Mouse (Mus musculus) G1E (cell line): ENCODE data around the gene Gucy2e.

Source experiments
- CTCF ChIP-seq: IDR thresholded peaks from 2 replicates; pipeline ENCODE4 v1.5.1; 2012; ENCODE audit warnings: low read depth, low read length, inconsistent platforms, mixed read lengths
- GATA1 ChIP-seq: IDR thresholded peaks from 2 replicates; pipeline ENCODE4 v1.6.1; 2012; ENCODE audit warnings: borderline replicate concordance, low read length, inconsistent platforms, mixed read lengths
- GATA2 ChIP-seq: IDR thresholded peaks from 2 replicates; pipeline ENCODE4 v1.6.1; 2012; ENCODE audit warnings: low read depth, low read length, inconsistent platforms, borderline replicate concordance
- POLR2AphosphoS5 ChIP-seq: IDR thresholded peaks from 2 replicates; pipeline ENCODE4 v1.6.1; 2012; ENCODE audit warnings: low read depth, low read length, inconsistent platforms; ENCODE audit not compliant: insufficient replicate concordance
- TAL1 ChIP-seq: conservative IDR thresholded peaks from 2 replicates; pipeline ENCODE4 v1.6.1; 2012; ENCODE audit warnings: low read depth, low read length, inconsistent platforms, mixed read lengths

DNA sequence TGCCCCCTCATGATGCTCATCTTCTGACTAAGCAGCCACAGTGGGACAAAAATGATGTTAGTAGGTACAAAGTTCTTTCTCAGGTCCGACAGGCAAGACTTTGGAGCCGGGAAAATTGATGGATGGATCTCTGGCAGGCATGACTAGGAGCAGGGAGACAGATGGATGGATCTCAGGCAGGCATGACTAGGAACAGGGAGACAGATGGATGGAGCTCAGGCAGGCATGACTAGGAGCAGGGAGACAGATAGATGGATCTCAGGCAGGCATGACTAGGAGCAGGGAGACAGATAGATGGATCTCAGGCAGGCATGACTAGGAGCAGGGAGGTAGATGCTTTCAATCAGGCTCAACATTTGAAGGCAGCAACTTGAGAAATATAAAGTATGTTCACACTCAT lies 25.4 kb downstream of the Gucy2e start:
- TF ChIP-seq POLR2AphosphoS5 (no peak), CTCF (no peak), GATA1 (no peak), TAL1 (no peak), GATA2 (no peak)
